ENCODE assay signal across 43 mouse cellular contexts in genomic region chr16:10790702-10791101, GRCm38 (mm10). TPM values are rescaled to one million over a fixed set of nuclear protein-coding genes. Genes with fewer than 3 reads are reported as not detected.
"Had no signal": no experiment of that assay in that cellular context is flagged by ENCODE, and none has a peak within 500 bp of the region (broad histone marks: within the 10 kb centered on the region; RNA-seq: fewer than 3 reads in every experiment).

Gene Prm3, minus strand, starts transcription at chr16:10790914.

- H3K36me3 ChIP-seq: heart, embryonic 10.5 days; heart, embryonic 12.5 days; heart, embryonic 13.5 days; heart, embryonic 15.5 days; hindbrain, embryonic 10.5 days; hindbrain, embryonic 12.5 days; hindbrain, embryonic 13.5 days; hindbrain, embryonic 15.5 days; intestine, embryonic 15.5 days; kidney, embryonic 15.5 days had no signal

- DNase-seq: heart, postnatal 10 days; heart, postnatal 14 days; heart, postnatal 36 days; heart, postnatal 4 days; kidney, adult 11 months; kidney, adult 18-20 months; kidney, adult 2 months; kidney, adult 8-10 months; kidney, adult 9 months; kidney, postnatal 10 days; kidney, postnatal 14 days; kidney, postnatal 25 days; kidney, postnatal 36 days; kidney, postnatal 4 days; layer of hippocampus, adult 9-11 months; layer of hippocampus, postnatal 36 days had no signal

- H3K27ac ChIP-seq: heart, embryonic 10.5 days; heart, embryonic 13.5 days; heart, embryonic 15.5 days; hindbrain, embryonic 10.5 days; hindbrain, embryonic 12.5 days; hindbrain, embryonic 13.5 days; hindbrain, embryonic 14.5 days; hindbrain, embryonic 15.5 days; hindbrain, postnatal 0 days; intestine, embryonic 15.5 days; kidney, embryonic 15.5 days; kidney, postnatal 0 days; layer of hippocampus, adult 2 months had no signal

- H3K4me3 ChIP-seq: heart, embryonic 10.5 days; heart, embryonic 12.5 days; heart, embryonic 13.5 days; heart, embryonic 15.5 days; hindbrain, embryonic 10.5 days; hindbrain, embryonic 12.5 days; hindbrain, embryonic 13.5 days; hindbrain, embryonic 15.5 days; intestine, embryonic 15.5 days; kidney, embryonic 15.5 days; layer of hippocampus, adult 2 months had no signal

RNA-seq across cellular contexts. Expression of gene Prm3, which starts in this region (rescaled TPM):
- polyA plus RNA-seq: heart, embryonic 10.5 days; heart, embryonic 11.5 days; heart, embryonic 12.5 days; heart, embryonic 13.5 days; heart, embryonic 14.5 days; heart, embryonic 15.5 days; heart, embryonic 16.5 days; heart, postnatal 0 days; hindbrain, embryonic 10.5 days; hindbrain, embryonic 11.5 days; hindbrain, embryonic 12.5 days; hindbrain, embryonic 13.5 days; hindbrain, embryonic 14.5 days; hindbrain, embryonic 15.5 days; hindbrain, embryonic 16.5 days; hindbrain, postnatal 0 days; inflammation-experienced regulatory T-cells, adult 6 months; intestine, embryonic 14.5 days; intestine, embryonic 15.5 days; intestine, embryonic 16.5 days; intestine, postnatal 0 days; kidney, adult 2 months; kidney, embryonic 14.5 days; kidney, embryonic 15.5 days; kidney, embryonic 16.5 days; kidney, postnatal 0 days; large intestine, adult 2 months had no signal
